Mouse (Mus musculus): ENCODE measurements around the gene Clec2i.
"Not testable (repeated sequence)": the region's sequence is repeated elsewhere in the genome, so short reads cannot be mapped to it uniquely, and the experiment has no call there.

Gene Clec2i

DNA sequence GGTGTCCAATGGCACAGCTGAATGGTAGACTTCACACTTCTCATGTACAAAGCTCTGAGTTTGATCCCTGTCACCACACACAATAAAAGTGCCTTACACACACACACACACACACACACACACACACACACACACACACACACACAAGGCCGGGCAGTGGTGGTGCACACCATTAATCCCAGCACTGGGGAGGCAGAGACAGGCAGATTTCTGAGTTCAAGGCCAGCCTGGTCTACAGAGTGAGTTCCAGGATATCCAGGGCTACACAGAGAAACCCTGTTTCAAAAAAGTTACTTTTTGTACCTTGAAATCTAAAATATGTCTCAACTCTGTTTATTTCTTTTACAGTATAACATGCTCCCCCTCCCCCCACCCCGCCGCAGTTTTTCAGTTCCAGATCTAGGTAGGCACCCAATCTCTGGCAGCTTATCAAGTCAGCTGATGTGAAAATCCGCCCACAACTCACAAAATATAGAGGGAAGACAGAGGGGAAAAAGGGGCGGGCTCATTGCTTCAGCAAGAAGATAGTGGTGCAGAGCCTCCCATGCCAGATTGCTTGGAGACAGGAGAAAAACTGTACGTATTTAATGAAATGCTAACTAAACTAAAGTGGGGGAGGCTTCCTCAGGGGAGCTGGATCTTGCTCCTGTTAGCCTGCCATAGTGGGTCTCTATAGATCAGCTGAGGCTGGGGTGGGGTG, at the start of gene Clec2i:
TSS of gene Clec2i (plus strand) at position 498 of the 700 bp plus-strand sequence.
- not testable (repeated sequence) for DNase-seq (ENCODE audit: low spot score in 2 of 2)

DNA sequence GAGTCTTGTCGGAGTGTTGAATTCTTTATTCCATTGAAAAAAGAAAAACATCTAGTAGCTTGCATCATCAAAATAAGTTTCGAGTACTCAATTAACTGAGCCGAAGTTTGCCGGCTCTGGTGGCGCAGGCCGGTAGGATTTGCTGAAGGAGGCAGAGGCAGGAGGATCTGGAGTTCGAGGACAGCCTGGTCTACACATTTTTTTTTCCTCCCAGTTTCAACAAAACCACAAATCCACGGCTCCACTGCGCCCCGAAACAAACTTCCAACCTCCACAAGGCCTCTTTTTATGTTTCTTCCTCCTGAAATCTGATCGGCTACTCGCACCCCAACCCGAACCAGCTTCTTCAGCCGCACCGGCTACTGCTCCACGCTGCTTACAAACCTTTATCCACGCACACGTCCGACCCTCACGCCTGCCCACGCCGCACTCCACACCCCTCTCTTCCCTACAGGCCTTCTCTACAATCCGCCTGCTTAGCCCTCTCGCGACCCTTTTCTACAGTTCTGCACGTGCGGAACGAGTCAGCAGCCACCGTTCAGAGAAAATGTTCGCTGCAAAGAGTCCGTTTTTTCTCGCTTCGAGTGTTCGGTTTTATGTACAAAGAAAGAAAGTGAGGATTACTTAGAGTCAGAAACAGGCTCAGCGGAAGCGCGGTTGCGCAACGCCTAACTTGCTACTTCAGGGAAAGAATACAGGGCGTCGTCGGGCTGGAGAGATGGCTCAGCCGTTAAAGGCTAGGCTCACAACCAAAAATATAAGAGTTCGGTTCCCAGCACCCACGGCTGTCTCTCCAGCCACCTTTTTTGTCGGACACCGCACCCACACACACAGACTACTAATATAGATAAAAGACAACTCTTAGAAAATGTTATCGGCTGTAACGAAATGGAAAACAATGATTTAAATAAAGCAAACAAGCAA, 48.8 kb upstream of the Clec2i start:
- DNase-seq (ENCODE audit: low spot score in 2 of 2) = peak; percentile 84 to 91

GRCm38 (mm10) chr6:128839266-128839771, 48.1 kb upstream of the Clec2i start:
- DNase-seq (ENCODE audit: low spot score in 2 of 2) = peak; percentile 76 to 86

GRCm38 (mm10) chr6:128839921-128840320, 47.5 kb upstream of the Clec2i start:
- DNase-seq (ENCODE audit: low spot score in 2 of 2) = no peak

DNA sequence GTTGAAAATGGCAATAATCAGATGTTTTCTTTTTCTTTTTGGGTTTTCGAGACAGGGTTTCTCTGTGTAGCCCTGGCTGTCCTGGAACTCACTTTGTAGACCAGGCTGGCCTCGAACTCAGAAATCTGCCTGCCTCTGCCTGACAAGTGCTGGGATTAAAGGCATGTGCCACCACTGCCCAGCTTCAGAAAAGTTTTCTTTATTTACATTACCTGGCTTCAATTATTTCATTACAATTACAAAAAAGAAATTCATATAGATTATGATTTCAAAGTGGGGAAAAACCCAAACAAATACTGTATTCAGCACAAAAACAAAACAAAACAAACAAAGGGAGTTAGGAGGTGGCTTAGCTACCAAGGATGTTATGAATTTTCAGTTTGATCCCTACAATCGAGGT, 46.7 kb upstream of the Clec2i start:
- not testable (repeated sequence) for DNase-seq (ENCODE audit: low spot score in 2 of 2)

DNA sequence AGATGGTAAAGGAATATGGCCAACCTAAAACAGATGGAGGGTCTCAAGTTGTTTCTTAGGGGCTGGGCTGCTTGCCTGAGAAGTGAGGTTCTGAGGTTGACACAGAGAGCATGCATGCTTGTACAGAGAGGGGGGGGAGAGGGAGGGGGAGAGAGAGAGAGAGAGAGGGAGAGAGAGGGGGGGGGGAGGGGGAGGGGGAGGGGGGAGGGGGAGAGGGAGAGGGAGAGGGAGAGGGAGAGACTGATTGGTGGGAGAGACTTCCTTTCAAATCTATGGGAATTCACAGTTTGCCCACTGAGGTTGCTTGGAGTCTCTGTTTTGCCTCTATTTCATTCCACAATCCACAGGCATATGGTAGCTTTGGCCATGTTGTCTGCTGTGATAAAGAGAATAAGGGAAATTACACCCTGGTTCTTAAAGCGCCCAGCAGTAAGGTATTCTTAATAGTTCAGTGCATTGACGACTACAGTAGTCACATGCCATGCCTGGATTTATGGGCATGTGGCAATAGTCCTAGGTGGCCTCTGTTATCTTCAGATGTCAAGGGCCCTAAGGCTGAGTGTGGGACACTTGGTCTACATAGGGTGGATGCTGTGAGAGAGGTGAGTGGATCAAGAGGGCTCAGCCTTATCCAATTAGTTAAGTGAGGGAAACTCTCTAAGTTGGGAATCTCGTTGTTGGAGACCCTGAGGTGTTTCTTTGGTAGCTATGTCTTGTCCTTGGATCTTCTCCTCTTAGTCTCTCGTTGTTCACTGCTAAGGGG, 45.9 kb upstream of the Clec2i start:
- no peak for DNase-seq (ENCODE audit: low spot score in 2 of 2)

DNA sequence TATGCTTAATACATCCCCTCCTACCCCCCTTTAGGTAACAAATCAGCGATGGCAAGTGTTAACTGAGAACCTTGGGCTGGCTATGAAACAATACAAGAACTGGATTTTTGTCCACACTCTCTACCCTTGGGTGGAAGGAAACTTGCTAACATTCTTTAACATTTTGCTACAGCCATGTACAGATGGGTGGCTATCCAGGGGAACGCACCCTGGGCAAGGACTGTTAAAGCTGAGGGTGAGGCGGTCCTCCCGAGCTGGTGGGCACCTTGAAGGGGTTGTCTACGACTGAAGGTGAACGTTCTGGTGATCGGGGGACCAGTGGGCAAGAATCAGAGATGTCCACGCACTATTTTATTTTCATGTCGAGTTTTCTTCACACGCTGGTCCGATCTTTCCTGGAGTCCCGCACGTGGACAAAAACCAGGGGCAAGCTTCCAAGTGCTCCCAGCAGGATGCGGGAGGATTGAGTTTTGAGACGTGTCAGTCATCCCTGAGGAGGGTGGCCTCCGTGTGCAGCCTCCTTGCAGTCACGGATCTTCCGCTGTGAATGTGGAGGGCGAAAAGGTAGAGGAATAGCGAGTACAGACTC, 44.9 kb upstream of the Clec2i start:
- DNase-seq (ENCODE audit: low spot score in 2 of 2) = no peak

- peak; percentile 87 to 89 for DNase-seq (ENCODE audit: low spot score in 2 of 2)
These were observed 44.4 kb upstream of the Clec2i start for GRCm38 (mm10) chr6:128842945-128843478.

DNA sequence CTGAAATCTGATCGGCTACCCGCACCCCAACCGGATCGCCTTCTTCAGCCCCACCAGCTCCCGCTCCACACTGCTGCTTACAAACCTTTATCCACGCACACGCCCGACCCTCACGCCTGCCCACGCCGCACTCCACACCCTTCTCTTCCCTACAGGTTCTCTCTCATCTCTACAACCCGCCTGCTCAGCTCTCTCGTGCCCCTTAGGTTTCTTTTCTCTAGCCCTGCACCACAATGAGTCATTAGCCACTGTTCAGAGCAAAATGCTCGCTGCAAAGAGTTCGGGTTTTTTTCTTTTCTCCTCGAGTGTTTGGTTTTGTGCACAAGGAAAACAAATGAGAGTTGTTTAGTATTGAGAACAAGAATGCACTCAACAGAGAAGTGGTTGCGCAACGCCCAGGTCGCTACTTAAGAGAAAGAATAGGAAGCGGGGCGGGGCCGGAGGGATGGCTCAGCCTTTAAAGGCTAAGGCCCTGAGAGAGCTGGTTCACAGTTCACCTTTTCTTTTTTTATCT, 43.9 kb upstream of the Clec2i start:
- peak in 1 of 2 experiments; percentile 74 for DNase-seq (ENCODE audit: low spot score in 2 of 2)

DNA sequence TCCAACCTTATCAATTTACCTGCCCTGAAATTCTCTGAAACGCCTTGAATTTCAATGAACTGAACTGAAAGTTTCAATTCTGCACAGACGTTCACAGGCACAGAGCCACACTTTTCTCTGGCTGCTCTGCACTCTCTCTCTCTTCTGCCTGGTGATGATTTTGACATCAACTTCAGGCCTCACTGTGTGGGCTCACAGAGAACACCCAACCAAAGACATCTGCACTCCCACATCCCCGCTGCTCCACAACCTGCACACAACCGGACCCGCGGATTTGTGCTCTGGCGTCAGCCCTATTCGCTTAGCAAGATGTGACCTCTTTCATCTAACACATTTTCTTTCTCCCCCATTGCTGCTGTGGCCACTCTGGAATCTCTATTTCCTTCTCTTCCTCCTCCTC, 43.3 kb upstream of the Clec2i start:
- DNase-seq (ENCODE audit: low spot score in 2 of 2) = no peak

DNA sequence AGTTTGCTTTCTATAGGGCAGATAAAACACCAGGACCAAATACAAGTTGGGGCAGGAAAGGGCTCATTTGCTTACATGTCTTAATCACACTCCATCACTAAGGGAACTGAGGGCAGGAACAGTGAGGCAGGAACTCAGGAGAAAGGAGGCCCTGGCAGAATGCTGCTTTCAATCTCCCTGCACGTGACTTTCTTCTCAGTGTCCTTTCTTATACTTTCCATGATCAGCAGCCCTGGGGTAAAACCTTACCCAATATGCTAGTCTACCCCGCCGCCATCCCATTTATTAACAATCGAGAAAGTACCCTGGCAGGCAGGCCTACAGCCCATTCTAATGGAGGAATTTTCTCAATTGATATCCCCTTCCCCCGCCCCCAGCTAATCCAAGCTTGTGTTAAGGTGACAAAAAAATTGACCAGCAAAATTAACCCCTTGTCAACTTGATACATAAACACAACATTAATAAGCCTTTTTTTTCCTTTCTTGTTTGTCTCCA, 42.8 kb upstream of the Clec2i start:
- no peak for DNase-seq (ENCODE audit: low spot score in 2 of 2)

GRCm38 (mm10) chr6:128845319-128845979, 41.9 kb upstream of the Clec2i start:
- peak; percentile 78 to 89 for DNase-seq (ENCODE audit: low spot score in 2 of 2)

GRCm38 (mm10) chr6:128845998-128846542, 41.3 kb upstream of the Clec2i start:
- no peak for DNase-seq (ENCODE audit: low spot score in 2 of 2)

DNA sequence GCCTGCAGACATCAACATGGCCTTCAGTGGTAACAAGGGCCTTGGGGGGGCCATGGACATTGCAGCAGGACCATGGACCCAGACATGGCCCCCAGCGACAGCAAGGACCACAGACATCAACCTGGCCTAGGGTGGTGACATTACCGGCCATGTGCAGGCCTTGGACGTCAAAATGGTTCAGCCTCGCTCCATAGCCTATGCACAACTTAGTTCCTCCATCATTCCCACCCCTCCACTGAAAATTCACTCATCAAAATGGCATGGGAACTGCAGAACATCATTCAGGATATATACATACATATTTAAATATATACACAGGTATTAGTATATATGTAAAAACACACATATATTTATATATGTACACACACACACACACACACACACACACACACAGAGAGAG, 40.0 kb upstream of the Clec2i start:
- no peak for DNase-seq (ENCODE audit: low spot score in 2 of 2)

GRCm38 (mm10) chr6:128849902-128850301, 37.5 kb upstream of the Clec2i start:
- DNase-seq (ENCODE audit: low spot score in 2 of 2) = no peak

DNA sequence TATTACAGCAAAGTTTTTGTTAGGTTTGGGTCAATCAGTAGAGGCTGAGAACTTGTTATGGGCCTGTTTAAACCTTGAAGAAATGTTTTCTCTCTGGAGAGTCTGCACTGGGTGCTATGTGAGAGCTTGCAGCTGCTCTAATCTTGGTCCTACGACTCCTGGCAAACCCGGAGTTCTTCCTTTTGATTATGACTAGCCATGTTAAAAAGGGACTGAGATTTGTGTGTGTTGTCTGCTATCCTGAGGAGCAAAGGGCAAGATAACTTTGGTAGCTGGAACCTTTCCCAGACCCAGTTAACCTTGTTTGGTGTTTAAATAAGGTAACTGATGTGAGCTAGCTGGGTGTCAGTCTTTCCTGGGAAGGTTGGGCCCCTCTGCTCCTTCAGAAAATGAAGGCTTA, 36.7 kb upstream of the Clec2i start:
- no peak for DNase-seq (ENCODE audit: low spot score in 2 of 2)

GRCm38 (mm10) chr6:128851151-128851550, 36.2 kb upstream of the Clec2i start:
- no peak for DNase-seq (ENCODE audit: low spot score in 2 of 2)

GRCm38 (mm10) chr6:128852766-128853165, 34.6 kb upstream of the Clec2i start:
- no peak for DNase-seq (ENCODE audit: low spot score in 2 of 2)

GRCm38 (mm10) chr6:128854024-128854820, 33.2 kb upstream of the Clec2i start:
- DNase-seq (ENCODE audit: low spot score in 2 of 2) = peak in 1 of 2 experiments; percentile 70
